Mouse (Mus musculus): Measurements from ENCODE around the gene Crx. TPM values are rescaled to one million over a fixed set of nuclear protein-coding genes. Genes with fewer than 3 reads are reported as not detected.
"Not testable (repeated sequence)": the region's sequence is repeated elsewhere in the genome, so short reads cannot be mapped to it uniquely, and the experiment has no call there.

The Crx gene
- polyA plus RNA-seq (2014; fragmentation: Nextera tagmentation; extraction: Ambion mirVana), result not detected in 2 replicates

DNA sequence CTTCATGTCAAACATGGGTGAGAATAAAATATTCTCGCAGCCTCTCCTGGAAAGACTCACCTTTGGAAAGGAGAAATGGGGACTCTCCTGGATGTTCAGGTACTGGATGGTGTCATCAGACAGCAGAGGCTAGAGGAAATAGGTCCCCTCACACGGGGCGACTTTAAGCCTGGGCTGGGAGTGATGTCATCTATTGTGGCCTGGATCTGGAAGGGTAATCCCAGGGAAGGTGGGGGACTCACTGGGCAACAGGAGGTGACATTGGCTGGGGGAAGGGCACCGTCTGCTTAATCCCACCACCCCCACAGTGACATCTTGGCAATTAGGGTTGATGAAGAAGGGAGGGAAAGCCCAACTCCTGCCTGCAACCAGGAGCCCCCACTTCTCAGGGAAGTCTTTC lies at the start of gene Crx:
TSS of gene Crx (minus strand) at position 213 of the 400 bp plus-strand sequence.
- Histone ChIP-seq H3K9me3 (ENCODE audit: control insufficient read depth, low read length) (no peaks in the 10 kb centered on the region), H3K4me3 (ENCODE audit: low read depth, low read length) (no peak within 1 kb of the TSS), H3K27ac (ENCODE audit: low read depth, low read length) (no peak within 1 kb of the TSS), H3K4me2 (replicated peaks; ENCODE audit: low read depth, low read length) (no peak within 1 kb of the TSS), H3K36me3 (ENCODE audit: control insufficient read depth, insufficient read depth, low read length) (no peaks in the 10 kb centered on the region), H3K9ac (ENCODE audit: low read depth, low read length) (no peak within 1 kb of the TSS), H3K4me1 (replicated peaks; ENCODE audit: control insufficient read depth, insufficient read depth, low read length) (no peaks in the 10 kb centered on the region), H3K27me3 (ENCODE audit: control insufficient read depth, insufficient read depth, low read length) (no peaks in the 10 kb centered on the region)
- DNase-seq (ENCODE audit: low spot score) (no peak), ATAC-seq (ENCODE audit: low FRiP score) (no peak)
- WGBS, result 44% methylated on average over 4 of the region's 4 CpGs

DNA sequence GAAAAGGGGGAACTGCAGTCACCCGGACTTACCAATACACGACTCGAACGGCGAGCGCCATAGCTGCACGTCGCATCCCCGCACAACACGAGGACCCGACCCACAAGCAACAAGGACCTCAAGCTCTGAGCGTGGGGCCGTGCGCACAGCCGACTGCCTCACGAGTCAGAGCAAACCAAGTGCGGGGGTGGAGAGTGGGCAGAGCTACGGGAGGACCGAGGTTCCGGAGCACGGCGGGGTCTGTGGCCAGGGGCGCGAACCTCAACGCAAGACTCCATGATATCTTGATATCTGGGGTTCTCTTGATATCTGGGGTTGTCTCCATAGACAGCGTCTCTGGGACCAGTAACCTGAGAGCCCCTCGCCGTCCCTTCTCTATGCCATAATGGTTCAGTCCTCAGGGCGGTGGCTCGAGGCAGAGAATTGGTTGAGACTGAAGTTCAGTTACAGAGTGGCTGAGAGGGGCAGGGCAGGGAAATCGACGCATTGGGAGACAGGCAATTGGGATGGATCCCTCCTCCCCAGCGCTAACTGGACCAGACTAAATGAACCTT lies 42.5 kb upstream of the Crx start, which contains the start of gene Selenow:
TSS of gene Selenow (minus strand) at position 183 of the 554 bp plus-strand sequence.
- Histone ChIP-seq H3K27me3 (ENCODE audit: control insufficient read depth, insufficient read depth, low read length) (no peaks in the 10 kb centered on the region), H3K9me3 (ENCODE audit: control insufficient read depth, low read length) (no peaks in the 10 kb centered on the region), H3K4me3 (ENCODE audit: low read depth, low read length) (peak within 1 kb of the TSS; percentile 57), H3K4me2 (replicated peaks; ENCODE audit: low read depth, low read length) (peak within 1 kb of the TSS; percentile 54), H3K4me1 (replicated peaks; ENCODE audit: control insufficient read depth, insufficient read depth, low read length) (peaks cover 7% of the 10 kb centered on the region; the same call in 1 of the 2 replicates), H3K9ac (ENCODE audit: low read depth, low read length) (peak within 1 kb of the TSS; percentile 73), H3K36me3 (ENCODE audit: control insufficient read depth, insufficient read depth, low read length) (peaks cover 5% of the 10 kb centered on the region), H3K27ac (ENCODE audit: low read depth, low read length) (peak within 1 kb of the TSS; percentile 33)
- peak; percentile 96 for DNase-seq (ENCODE audit: low spot score)
- under 1% methylated on average over 33 of the region's 33 CpGs for WGBS
- peak; percentile 96 for ATAC-seq (ENCODE audit: low FRiP score)

DNA sequence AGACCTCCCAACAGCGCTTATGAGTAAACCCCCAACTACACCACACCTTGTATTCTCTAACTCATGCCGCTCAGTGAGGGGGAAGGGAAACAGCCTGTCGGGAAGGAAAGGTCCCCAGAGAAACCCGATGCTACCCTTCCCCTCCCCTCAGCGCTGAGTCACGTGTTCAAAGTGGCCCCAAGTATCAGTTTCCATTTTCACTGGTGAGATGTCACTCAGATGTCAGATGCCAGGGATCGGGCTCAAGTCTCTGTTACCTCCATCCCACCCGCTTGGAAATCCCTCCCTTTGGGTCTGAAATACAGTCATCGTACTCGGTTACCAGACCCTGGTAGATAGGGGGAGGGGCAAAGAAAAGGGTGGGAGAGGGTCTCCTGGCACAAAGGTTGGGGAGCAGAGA lies 42.0 kb upstream of the Crx start:
- ATAC-seq (ENCODE audit: low FRiP score) (peak; percentile 64), DNase-seq (ENCODE audit: low spot score) (peak; percentile 74)
- Histone ChIP-seq H3K36me3 (ENCODE audit: control insufficient read depth, insufficient read depth, low read length) (peaks cover 5% of the 10 kb centered on the region), H3K27ac (ENCODE audit: low read depth, low read length) (peak overlapping the region; percentile 33), H3K4me1 (replicated peaks; ENCODE audit: control insufficient read depth, insufficient read depth, low read length) (peaks cover 7% of the 10 kb centered on the region; the same call in 1 of the 2 replicates), H3K9ac (ENCODE audit: low read depth, low read length) (peak overlapping the region; percentile 73), H3K4me2 (replicated peaks; ENCODE audit: low read depth, low read length) (peak overlapping the region; percentile 54), H3K4me3 (ENCODE audit: low read depth, low read length) (peak overlapping the region; percentile 57), H3K9me3 (ENCODE audit: control insufficient read depth, low read length) (no peaks in the 10 kb centered on the region), H3K27me3 (ENCODE audit: control insufficient read depth, insufficient read depth, low read length) (no peaks in the 10 kb centered on the region)
- WGBS, result 0% methylated on average over 10 of the region's 10 CpGs

DNA sequence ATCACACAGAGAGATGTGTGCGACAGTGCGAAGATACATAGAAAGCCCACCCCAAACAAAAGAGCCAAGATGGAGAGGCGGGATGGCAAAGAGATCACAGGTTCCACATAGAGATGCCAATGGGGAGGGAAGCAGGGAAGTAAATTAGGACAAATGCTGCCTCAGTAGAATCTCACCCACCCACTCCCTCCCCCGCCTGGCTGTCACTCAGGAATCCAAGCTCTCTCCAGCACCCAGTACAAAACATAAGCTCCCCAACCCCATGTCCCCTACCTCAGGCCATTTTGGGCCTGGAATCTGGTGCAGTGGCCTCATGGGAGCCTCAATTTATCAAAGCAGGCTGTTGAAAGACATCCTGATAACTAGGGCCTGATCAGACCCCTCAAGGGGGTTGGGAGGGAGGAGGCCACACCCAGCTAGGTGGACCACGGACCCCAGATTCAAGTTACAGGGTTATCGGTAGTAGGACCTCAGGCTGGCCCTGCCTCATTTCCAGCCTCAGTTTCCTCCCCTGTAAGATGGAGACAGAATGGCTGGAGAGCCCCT lies 41.0 kb upstream of the Crx start:
- ATAC-seq (ENCODE audit: low FRiP score) (no peak), DNase-seq (ENCODE audit: low spot score) (no peak)
- peaks cover 7% of the 10 kb centered on the region; the same call in 1 of the 2 replicates for H3K4me1 ChIP-seq (replicated peaks; ENCODE audit: control insufficient read depth, insufficient read depth, low read length)
- WGBS, result 91% methylated on average over 6 of the region's 6 CpGs
- H3K4me2 ChIP-seq (replicated peaks; ENCODE audit: low read depth, low read length), result peak overlapping the region; percentile 54
- H3K27ac ChIP-seq (ENCODE audit: low read depth, low read length), result no peak overlapping the region
- H3K9ac ChIP-seq (ENCODE audit: low read depth, low read length), result peak overlapping the region; percentile 73
- H3K9me3 ChIP-seq (ENCODE audit: control insufficient read depth, low read length), result no peaks in the 10 kb centered on the region
- peak overlapping the region; percentile 57 for H3K4me3 ChIP-seq (ENCODE audit: low read depth, low read length)
- H3K27me3 ChIP-seq (ENCODE audit: control insufficient read depth, insufficient read depth, low read length), result no peaks in the 10 kb centered on the region
- H3K36me3 ChIP-seq (ENCODE audit: control insufficient read depth, insufficient read depth, low read length), result peaks cover 5% of the 10 kb centered on the region

DNA sequence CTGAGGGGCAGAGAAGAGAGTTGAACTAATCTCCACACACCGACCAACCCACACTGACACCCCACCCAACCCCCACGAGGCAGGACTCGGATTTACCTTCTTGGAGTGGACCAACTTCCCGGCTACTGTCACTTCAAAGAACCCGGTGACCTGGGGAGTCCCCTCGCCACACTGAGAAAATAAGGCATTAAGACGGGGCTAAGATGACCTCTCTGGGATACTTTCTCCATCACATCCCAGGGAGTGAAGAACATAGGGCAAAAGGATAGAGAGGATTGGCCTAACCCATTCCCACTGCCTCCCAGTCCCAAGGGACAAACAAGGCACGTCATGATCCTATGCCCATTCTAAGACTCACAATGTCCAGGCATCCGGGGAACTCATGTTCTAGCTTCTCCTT lies 40.2 kb upstream of the Crx start:
- no peak for ATAC-seq (ENCODE audit: low FRiP score)
- 92% methylated on average over 9 of the region's 9 CpGs for WGBS
- Histone ChIP-seq H3K27me3 (ENCODE audit: control insufficient read depth, insufficient read depth, low read length) (no peaks in the 10 kb centered on the region), H3K27ac (ENCODE audit: low read depth, low read length) (no peak overlapping the region), H3K4me2 (replicated peaks; ENCODE audit: low read depth, low read length) (no peak overlapping the region), H3K4me3 (ENCODE audit: low read depth, low read length) (no peak overlapping the region), H3K9ac (ENCODE audit: low read depth, low read length) (no peak overlapping the region), H3K36me3 (ENCODE audit: control insufficient read depth, insufficient read depth, low read length) (peaks cover 5% of the 10 kb centered on the region), H3K9me3 (ENCODE audit: control insufficient read depth, low read length) (no peaks in the 10 kb centered on the region), H3K4me1 (replicated peaks; ENCODE audit: control insufficient read depth, insufficient read depth, low read length) (peaks cover 7% of the 10 kb centered on the region; the same call in 1 of the 2 replicates)
- DNase-seq (ENCODE audit: low spot score), result no peak

- H3K4me3 ChIP-seq (ENCODE audit: low read depth, low read length), result no peak overlapping the region
- H3K9ac ChIP-seq (ENCODE audit: low read depth, low read length), result no peak overlapping the region
- H3K27me3 ChIP-seq (ENCODE audit: control insufficient read depth, insufficient read depth, low read length), result no peaks in the 10 kb centered on the region
- peaks cover 5% of the 10 kb centered on the region for H3K36me3 ChIP-seq (ENCODE audit: control insufficient read depth, insufficient read depth, low read length)
- no peak overlapping the region for H3K27ac ChIP-seq (ENCODE audit: low read depth, low read length)
- H3K9me3 ChIP-seq (ENCODE audit: control insufficient read depth, low read length), result no peaks in the 10 kb centered on the region
- H3K4me1 ChIP-seq (replicated peaks; ENCODE audit: control insufficient read depth, insufficient read depth, low read length), result peaks cover 7% of the 10 kb centered on the region; the same call in 1 of the 2 replicates
- ATAC-seq (ENCODE audit: low FRiP score) (no peak), DNase-seq (ENCODE audit: low spot score) (no peak)
- no peak overlapping the region for H3K4me2 ChIP-seq (replicated peaks; ENCODE audit: low read depth, low read length)
These were observed 38.6 kb upstream of the Crx start for GRCm38 (mm10) chr7:15918371-15918770.

GRCm38 (mm10) chr7:15916996-15917395 lies 37.2 kb upstream of the Crx start:
- Histone ChIP-seq H3K36me3 (ENCODE audit: control insufficient read depth, insufficient read depth, low read length) (peaks cover 5% of the 10 kb centered on the region), H3K4me2 (replicated peaks; ENCODE audit: low read depth, low read length) (no peak overlapping the region), H3K4me1 (replicated peaks; ENCODE audit: control insufficient read depth, insufficient read depth, low read length) (peaks cover 7% of the 10 kb centered on the region; the same call in 1 of the 2 replicates), H3K4me3 (ENCODE audit: low read depth, low read length) (no peak overlapping the region), H3K9ac (ENCODE audit: low read depth, low read length) (no peak overlapping the region), H3K9me3 (ENCODE audit: control insufficient read depth, low read length) (no peaks in the 10 kb centered on the region), H3K27ac (ENCODE audit: low read depth, low read length) (no peak overlapping the region), H3K27me3 (ENCODE audit: control insufficient read depth, insufficient read depth, low read length) (no peaks in the 10 kb centered on the region)
- ATAC-seq (ENCODE audit: low FRiP score), result no peak
- no peak for DNase-seq (ENCODE audit: low spot score)
- 94% methylated on average over 4 of the region's 4 CpGs for WGBS

GRCm38 (mm10) chr7:15916134-15916723 lies 36.5 kb upstream of the Crx start:
- H3K27ac ChIP-seq (ENCODE audit: low read depth, low read length), result no peak overlapping the region
- peaks cover 7% of the 10 kb centered on the region; the same call in 1 of the 2 replicates for H3K4me1 ChIP-seq (replicated peaks; ENCODE audit: control insufficient read depth, insufficient read depth, low read length)
- H3K27me3 ChIP-seq (ENCODE audit: control insufficient read depth, insufficient read depth, low read length), result no peaks in the 10 kb centered on the region
- H3K36me3 ChIP-seq (ENCODE audit: control insufficient read depth, insufficient read depth, low read length), result peaks cover 5% of the 10 kb centered on the region
- H3K9me3 ChIP-seq (ENCODE audit: control insufficient read depth, low read length), result no peaks in the 10 kb centered on the region
- H3K9ac ChIP-seq (ENCODE audit: low read depth, low read length), result no peak overlapping the region
- DNase-seq (ENCODE audit: low spot score), result no peak
- 84% methylated on average over 3 of the region's 3 CpGs for WGBS
- H3K4me3 ChIP-seq (ENCODE audit: low read depth, low read length), result no peak overlapping the region
- no peak for ATAC-seq (ENCODE audit: low FRiP score)
- no peak overlapping the region for H3K4me2 ChIP-seq (replicated peaks; ENCODE audit: low read depth, low read length)

- H3K27ac ChIP-seq (ENCODE audit: low read depth, low read length); DNase-seq (ENCODE audit: low spot score): not testable (repeated sequence)
- 90% methylated on average over 4 of the region's 4 CpGs for WGBS
These were observed 35.9 kb upstream of the Crx start for GRCm38 (mm10) chr7:15915695-15916094.

More at GRCm38 (mm10) chr7:15915695-15916094, 35.9 kb upstream of the Crx start:
- not testable (repeated sequence) for H3K9ac ChIP-seq (ENCODE audit: low read depth, low read length); H3K27me3 ChIP-seq (ENCODE audit: control insufficient read depth, insufficient read depth, low read length); ATAC-seq (ENCODE audit: low FRiP score); H3K4me2 ChIP-seq (replicated peaks; ENCODE audit: low read depth, low read length); H3K4me3 ChIP-seq (ENCODE audit: low read depth, low read length); H3K9me3 ChIP-seq (ENCODE audit: control insufficient read depth, low read length); H3K4me1 ChIP-seq (replicated peaks; ENCODE audit: control insufficient read depth, insufficient read depth, low read length); H3K36me3 ChIP-seq (ENCODE audit: control insufficient read depth, insufficient read depth, low read length)
